Mouse (Mus musculus) heart, embryonic 15.5 days (tissue): ENCODE results near the gene Il27ra. TPM values are rescaled to one million over a fixed set of nuclear protein-coding genes. Genes with fewer than 3 reads are reported as not detected.
"Not testable (repeated sequence)": the region's sequence is repeated elsewhere in the genome, so short reads cannot be mapped to it uniquely, and the experiment has no call there.

Experiments
- ATAC-seq: fragments of 200-750 bp; cut with Nextera tagmentation; replicated peaks from 2 replicates; pipeline ENCODE4 v1.8.0; 2017; ENCODE audit warnings: low read depth, moderate TSS enrichment; ENCODE audit not compliant: insufficient number of reproducible peaks, insufficient read depth, low FRiP score
- H3K27ac ChIP-seq: fragments of 300-500 bp; sonication (generic); 2 replicates; pipeline ENCODE4 v1.5.1; 2015; ENCODE audit warnings: mild to moderate bottlenecking, inconsistent platforms
- H3K27me3 ChIP-seq: fragments of 300-500 bp; sonication (generic); 2 replicates; pipeline ENCODE4 v1.6.1; 2015; ENCODE audit warnings: inconsistent platforms
- H3K36me3 ChIP-seq: fragments of 300-500 bp; sonication (generic); 2 replicates; pipeline ENCODE4 v1.6.1; 2015; ENCODE audit warnings: mild to moderate bottlenecking, inconsistent platforms
- H3K4me1 ChIP-seq: fragments of 300-500 bp; sonication (generic); replicated peaks from 2 replicates; pipeline ENCODE4 v1.6.1; 2015; ENCODE audit warnings: inconsistent platforms
- H3K4me2 ChIP-seq: fragments of 300-500 bp; sonication (generic); 2 replicates; pipeline ENCODE4 v1.6.1; 2015; ENCODE audit warnings: inconsistent platforms, mild to moderate bottlenecking, moderate library complexity
- H3K4me3 ChIP-seq: fragments of 300-500 bp; sonication (generic); 2 replicates; pipeline ENCODE4 v1.5.1; 2015; ENCODE audit warnings: mild to moderate bottlenecking, inconsistent platforms
- H3K9ac ChIP-seq: fragments of 300-500 bp; sonication (generic); 2 replicates; pipeline ENCODE4 v1.6.1; 2015; ENCODE audit warnings: mild to moderate bottlenecking, inconsistent platforms
- H3K9me3 ChIP-seq: fragments of 300-500 bp; sonication (generic); replicated peaks from 2 replicates; pipeline ENCODE4 v1.6.1; 2016; ENCODE audit warnings: inconsistent platforms
- WGBS: fragments of 180-500 bp; shearing (Covaris S2); methylation state at CpG from one replicate; pipeline ENCODE4 v1.1.7; 2015; ENCODE audit warnings: mixed read lengths; 5-methylcytosine and 5-hydroxymethylcytosine counted together
- polyA plus RNA-seq: library from polyadenylated mRNA; unstranded; fragments of >200 nt; fragmentation: Nextera tagmentation; extraction: Ambion mirVana; gene quantifications from 2 replicates; pipeline ENCODE4 v1.2.1, GENCODE M21; 2015

Il27ra gene
- polyA plus RNA-seq, 1 experiment from 2014 or later, result 5.4 TPM

DNA sequence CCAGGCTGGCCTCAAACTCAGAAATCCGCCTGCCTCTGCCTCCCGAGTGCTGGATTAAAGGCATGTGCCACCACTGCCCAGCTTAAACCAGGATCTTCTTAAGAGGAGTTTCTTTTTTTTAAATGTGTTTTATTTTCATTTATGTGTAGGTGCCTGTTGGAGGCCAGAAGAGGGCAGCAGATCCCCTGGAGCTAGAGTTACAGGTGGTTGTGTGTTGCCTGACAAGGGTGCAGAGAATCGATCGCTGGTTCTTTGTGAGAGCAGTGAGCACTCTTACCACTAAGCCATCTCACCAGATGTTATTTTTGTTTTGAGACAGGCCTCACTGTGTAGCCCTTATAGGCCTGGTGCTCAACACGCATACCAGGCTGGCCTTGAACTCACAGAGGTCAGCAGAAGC, 26.6 kb downstream of the Il27ra start:
- Histone ChIP-seq H3K9ac (no peak overlapping the region), H3K36me3 (no peaks in the 10 kb centered on the region), H3K4me2 (no peak overlapping the region), H3K4me3 (no peak overlapping the region), H3K27ac (no peak overlapping the region), H3K27me3 (peaks cover 39% of the 10 kb centered on the region), H3K9me3 (no peaks in the 10 kb centered on the region), H3K4me1 (peaks cover 19% of the 10 kb centered on the region)
- WGBS, result 94% methylated on average over 5 of the region's 5 CpGs
- ATAC-seq, result no peak

DNA sequence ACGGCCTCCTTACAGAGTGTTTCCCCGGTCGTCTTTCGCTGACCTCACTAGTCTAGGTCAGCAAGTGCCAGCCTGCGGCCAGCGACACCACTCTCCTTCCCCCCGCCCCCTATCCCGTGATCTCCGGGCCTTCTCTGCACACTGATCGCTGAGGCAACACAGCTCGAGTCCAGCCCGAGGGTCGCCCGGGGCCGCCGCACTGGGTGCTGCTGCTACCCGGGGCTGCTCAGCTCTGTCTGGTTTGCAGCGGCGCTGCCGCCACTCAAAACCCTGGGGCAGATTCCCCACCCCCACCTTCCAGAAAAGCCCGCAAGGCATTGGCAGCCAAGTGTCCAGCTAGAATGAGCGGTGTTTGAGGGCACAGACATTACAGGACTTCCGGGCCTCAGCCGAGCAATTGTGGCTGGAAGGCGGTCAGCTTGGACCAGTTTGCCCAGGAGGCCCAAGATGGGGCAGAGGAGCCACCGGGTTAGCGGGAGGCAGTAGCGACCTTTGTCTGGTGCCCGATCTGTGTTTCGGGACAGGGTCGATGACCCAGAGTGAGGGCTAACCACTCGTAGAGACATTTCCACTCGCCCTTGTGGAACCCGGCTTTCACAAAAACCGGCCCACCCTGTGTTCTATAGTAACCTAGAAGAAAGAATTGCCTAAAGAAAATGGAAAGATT, 29.8 kb downstream of the Il27ra start:
- peaks cover 28% of the 10 kb centered on the region for H3K4me1 ChIP-seq
- 0 out of 2 replicates have a peak overlapping the region, but pooled peaks have one; percentile 19 for H3K9ac ChIP-seq
- H3K4me3 ChIP-seq, result peak overlapping the region; percentile 62
- H3K27me3 ChIP-seq, result peaks cover 40% of the 10 kb centered on the region
- no peaks in the 10 kb centered on the region for H3K36me3 ChIP-seq
- no peak overlapping the region for H3K27ac ChIP-seq
- no peaks in the 10 kb centered on the region for H3K9me3 ChIP-seq
- peak overlapping the region; percentile 100 for H3K4me2 ChIP-seq
- ATAC-seq, result no peak
- 20% methylated on average over 35 of the region's 35 CpGs for WGBS

DNA sequence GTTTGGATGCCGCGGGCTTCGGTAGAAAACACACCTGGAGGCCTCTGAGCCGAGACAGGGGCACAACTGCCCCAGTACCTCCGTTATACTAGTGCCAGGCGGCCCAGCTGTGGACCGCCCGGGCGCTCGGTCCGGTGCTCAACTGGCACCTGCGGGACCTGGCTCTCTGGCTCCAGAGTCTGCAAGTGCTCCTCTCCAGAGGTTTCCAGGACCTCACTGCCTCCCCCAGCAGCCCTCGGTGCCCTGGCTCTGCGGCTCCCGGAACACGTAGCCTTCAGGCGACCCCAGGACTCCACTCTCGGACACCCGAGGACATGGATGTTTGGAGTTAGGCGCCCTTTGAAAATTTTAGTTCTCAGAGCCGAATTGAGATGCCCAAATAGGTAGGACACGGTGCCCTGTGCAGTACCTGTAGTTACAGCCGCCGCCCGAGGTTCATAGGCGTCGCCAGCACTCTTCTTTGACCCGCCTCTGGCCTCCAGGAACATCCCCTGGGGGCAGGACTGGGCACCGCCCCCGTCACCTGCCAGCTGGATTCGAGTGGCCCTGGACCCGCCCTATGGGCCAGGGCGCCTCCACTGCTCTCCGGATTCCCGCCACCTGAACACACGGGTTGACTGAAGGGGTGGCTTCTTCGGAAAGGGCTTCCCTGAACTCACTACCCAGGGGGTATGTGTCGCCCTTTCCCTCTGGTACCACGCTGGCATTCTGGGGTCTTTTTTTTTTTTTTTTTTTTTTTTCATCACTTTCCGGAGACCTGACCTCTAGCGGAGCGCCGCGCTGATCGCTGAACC, 30.5 kb downstream of the Il27ra start, which contains the start of gene 2210011C24Rik:
Gene 2210011C24Rik, minus strand, starts transcription at position 467 of the 794 bp plus-strand sequence.
- Histone ChIP-seq H3K36me3 (no peaks in the 10 kb centered on the region), H3K4me3 (peak within 1 kb of the TSS; percentile 62), H3K4me1 (peaks cover 28% of the 10 kb centered on the region), H3K9ac (peak within 1 kb of the TSS; percentile 61), H3K27ac (no peak within 1 kb of the TSS), H3K4me2 (peak within 1 kb of the TSS; percentile 100), H3K9me3 (no peaks in the 10 kb centered on the region), H3K27me3 (peaks cover 40% of the 10 kb centered on the region)
- 1% methylated on average over 45 of the region's 45 CpGs for WGBS
- no peak for ATAC-seq

DNA sequence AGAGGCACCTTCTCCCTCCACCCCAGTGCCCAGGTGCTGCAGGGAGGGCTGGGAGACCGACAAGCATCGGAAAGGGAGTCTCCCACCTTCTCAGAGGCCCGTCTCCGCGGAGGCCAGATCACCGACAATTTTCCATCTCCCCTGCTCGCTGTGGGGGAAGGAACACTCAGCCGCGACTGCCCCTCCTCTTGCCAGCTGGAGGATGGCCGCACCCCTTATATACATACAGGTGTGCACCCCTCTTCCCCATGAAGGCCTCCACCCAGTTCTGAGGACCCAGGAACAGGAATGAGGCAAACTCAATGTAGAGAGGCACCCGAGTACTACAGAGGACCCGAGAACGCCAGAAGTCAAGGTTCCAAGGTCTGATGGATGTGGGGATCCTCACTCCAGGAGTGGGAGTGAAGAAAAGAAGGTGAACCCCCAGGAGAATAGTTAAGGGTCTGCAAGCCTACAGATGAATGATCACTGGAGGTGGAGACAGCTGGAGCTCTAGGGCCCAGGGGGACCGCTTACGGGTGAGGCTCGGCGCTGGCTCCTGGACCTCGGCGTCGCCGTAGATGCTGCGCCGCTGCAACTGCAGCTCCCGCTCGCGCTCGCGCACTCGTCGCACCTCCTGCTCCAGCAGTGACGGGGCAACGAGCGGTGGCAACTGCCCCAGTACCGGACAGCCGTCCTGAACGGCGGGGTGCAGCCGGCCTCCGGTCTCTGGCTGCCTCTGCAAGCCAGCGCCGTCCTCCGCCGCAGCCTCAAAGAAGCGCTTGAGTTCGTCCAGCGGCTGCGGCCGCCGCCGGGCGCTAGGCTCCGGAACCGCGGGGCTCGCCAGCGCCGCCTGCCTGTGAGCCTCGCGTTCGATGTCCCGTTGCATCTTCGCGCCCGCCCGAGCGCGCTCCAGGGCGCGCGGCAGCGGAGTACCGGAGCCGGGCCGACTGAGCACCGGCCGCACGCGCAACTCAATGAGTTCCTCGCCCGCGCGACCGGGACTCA, 31.5 kb downstream of the Il27ra start:
- Histone ChIP-seq H3K4me1 (peaks cover 28% of the 10 kb centered on the region), H3K27ac (no peak overlapping the region), H3K9me3 (no peaks in the 10 kb centered on the region), H3K36me3 (no peaks in the 10 kb centered on the region), H3K9ac (peak overlapping the region; percentile 61), H3K4me2 (peak overlapping the region; percentile 100), H3K4me3 (peak overlapping the region; percentile 62), H3K27me3 (peaks cover 40% of the 10 kb centered on the region)
- ATAC-seq, result peak; percentile 40
- WGBS, result 1% methylated on average over 76 of the region's 83 CpGs

DNA sequence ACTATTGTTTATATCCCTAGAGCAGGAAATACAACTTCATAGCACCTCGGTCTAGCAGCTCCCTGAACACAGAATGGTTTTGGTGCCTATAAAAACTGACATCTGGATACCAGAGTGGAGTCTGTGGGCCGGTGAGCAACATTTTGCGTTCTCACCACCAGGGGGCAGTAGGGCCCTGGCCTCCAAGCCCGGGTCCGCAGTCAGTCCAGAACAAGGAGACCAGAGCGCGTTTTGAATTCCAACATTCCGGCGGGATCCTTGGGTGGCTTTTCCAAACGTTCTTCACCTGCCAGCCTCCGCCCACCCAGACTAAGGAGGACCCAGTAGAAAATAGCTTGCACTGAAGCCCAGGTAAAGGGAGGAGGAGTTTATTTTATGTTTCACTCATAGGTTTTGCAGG, 32.5 kb downstream of the Il27ra start:
- no peak overlapping the region for H3K27ac ChIP-seq
- no peak overlapping the region for H3K9ac ChIP-seq
- H3K36me3 ChIP-seq, result no peaks in the 10 kb centered on the region
- H3K4me2 ChIP-seq, result no peak overlapping the region
- no peak overlapping the region; the same call in 1 of the 2 replicates for H3K4me3 ChIP-seq
- H3K9me3 ChIP-seq, result no peaks in the 10 kb centered on the region
- H3K27me3 ChIP-seq, result peaks cover 40% of the 10 kb centered on the region
- H3K4me1 ChIP-seq, result peaks cover 32% of the 10 kb centered on the region
- ATAC-seq, result no peak
- WGBS, result 2% methylated on average over 11 of the region's 11 CpGs

DNA sequence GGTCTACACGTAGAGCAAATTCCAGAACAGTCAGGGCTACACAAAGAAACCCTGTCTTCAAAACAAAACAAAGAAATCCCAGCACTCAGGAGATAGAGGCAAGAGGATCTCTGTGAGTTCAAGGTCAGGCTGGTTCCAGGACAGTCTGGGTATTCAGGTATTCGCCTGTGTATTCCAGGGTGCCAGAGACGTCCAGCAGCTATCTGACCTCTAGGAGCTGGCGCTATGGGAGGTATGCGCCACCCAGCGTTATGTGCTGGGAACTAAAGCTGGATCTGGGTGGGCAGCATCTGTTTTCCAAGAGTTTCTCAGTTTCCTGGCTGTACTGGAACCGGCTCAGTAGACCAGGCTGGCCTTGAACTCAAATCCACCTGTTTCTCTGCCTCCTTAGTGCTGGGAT, 34.0 kb downstream of the Il27ra start:
- WGBS, result 38% methylated on average over 7 of the region's 7 CpGs
- no peak for ATAC-seq
- Histone ChIP-seq H3K4me1 (peaks cover 42% of the 10 kb centered on the region), H3K27me3 (peaks cover 35% of the 10 kb centered on the region), H3K9ac (no peak overlapping the region), H3K4me3 (no peak overlapping the region), H3K36me3 (no peaks in the 10 kb centered on the region), H3K9me3 (no peaks in the 10 kb centered on the region), H3K4me2 (no peak overlapping the region), H3K27ac (no peak overlapping the region)

DNA sequence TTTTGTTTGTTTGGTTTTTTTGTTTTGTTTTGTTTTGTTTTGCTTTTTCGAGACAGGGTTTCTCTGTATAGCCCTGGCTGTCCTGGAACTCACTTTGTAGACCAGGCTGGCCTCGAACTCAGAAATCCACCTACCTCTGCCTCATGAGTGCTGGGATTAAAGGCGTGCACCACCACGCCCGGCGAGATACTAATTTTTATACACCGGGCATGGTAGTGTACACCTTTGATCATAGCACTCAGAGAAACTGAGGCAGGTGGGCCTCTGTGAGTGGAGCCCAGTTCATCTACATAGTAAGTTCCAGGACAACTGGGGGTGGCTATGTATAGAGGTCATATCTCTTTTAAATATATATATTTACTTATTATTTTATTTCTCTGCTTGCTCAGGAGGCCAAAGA, 36.9 kb downstream of the Il27ra start:
- not testable (repeated sequence) for H3K4me2 ChIP-seq, H3K36me3 ChIP-seq, H3K27ac ChIP-seq, ATAC-seq, H3K27me3 ChIP-seq, H3K9me3 ChIP-seq, H3K4me3 ChIP-seq, H3K9ac ChIP-seq
- peaks cover 37% of the 10 kb centered on the region for H3K4me1 ChIP-seq
- WGBS, result 96% methylated on average over 7 of the region's 7 CpGs

DNA sequence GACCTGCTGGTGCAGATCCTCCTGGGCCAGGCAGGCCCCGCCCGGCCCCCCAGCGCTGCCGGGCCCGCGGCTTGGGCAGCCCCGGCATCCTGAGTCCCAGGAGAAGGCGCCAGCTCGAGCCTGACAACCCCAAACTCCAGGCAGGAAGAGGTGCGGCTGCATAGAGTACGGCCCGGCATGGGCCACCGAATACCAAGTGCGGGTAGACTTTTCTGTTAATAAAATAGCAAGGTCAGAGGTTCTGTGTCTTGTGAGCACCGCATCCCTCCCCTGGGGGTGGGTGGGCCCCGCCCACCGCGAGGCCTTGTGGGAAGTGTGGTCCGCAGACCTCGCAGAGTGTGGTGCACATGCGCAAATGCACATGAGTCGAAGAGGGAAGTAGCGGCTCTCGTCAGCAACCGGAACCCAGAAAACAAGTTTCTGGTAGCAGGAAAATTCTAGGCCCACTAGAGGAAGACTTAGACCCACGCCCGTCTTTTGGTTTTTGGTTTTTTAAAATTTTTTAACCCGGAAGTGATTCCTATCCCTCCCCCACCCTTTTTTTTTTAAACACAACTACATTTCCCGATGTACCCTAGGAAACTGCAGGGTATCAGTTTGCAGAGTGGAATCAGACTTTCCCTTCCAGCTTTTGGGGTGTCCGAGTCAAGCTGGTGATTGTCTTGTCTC, 37.7 kb downstream of the Il27ra start:
- H3K4me3 ChIP-seq, result peak overlapping the region; percentile 77
- ATAC-seq, result peak; percentile 86
- peak overlapping the region; percentile 93 for H3K4me2 ChIP-seq
- no peaks in the 10 kb centered on the region for H3K27me3 ChIP-seq
- H3K27ac ChIP-seq, result peak overlapping the region; percentile 80
- no peaks in the 10 kb centered on the region for H3K9me3 ChIP-seq
- under 1% methylated on average over 30 of the region's 30 CpGs for WGBS
- peak overlapping the region; percentile 80 for H3K9ac ChIP-seq
- H3K36me3 ChIP-seq, result no peaks in the 10 kb centered on the region; the same call in none of the 2 replicates
- peaks cover 35% of the 10 kb centered on the region for H3K4me1 ChIP-seq

DNA sequence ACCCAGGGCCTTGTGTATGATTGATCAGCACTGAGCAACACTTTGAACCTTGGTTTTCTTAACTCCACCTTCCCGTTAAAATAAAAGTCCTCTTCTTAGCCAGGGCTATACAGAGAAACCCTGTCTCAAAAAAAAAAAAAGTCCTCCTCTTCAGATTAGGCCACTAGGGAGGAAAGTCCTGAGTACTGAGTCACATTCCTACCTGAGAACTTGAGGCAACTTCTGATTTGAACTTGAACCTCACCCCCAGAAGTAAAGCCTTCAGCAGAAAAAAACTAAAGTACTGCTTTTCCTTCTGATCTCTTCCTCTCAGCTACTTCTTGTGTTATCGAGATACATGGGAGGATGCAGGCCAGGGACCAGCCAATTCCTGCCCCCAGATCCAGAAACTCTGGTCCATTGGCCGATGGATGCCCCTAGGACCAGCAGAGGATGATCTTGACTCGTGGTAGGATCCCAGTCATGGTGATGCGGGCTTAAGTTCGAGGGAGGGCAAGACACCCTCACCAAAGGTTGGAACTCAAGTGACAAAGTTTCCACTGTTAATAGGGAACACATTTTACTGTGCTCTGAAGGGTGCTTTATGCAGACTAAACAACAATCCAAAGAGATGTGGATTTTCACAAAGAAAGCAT, 38.7 kb downstream of the Il27ra start:
- Histone ChIP-seq H3K36me3 (no peaks in the 10 kb centered on the region; the same call in none of the 2 replicates), H3K27me3 (no peaks in the 10 kb centered on the region), H3K4me2 (peak overlapping the region; percentile 93), H3K9ac (peak overlapping the region; percentile 80; the same call in 1 of the 2 replicates), H3K9me3 (no peaks in the 10 kb centered on the region), H3K4me3 (peak overlapping the region; percentile 77), H3K27ac (no peak overlapping the region), H3K4me1 (peaks cover 43% of the 10 kb centered on the region)
- ATAC-seq, result no peak
- whole genome bisulfite sequencing, result 68% methylated on average over 6 of the region's 6 CpGs

DNA sequence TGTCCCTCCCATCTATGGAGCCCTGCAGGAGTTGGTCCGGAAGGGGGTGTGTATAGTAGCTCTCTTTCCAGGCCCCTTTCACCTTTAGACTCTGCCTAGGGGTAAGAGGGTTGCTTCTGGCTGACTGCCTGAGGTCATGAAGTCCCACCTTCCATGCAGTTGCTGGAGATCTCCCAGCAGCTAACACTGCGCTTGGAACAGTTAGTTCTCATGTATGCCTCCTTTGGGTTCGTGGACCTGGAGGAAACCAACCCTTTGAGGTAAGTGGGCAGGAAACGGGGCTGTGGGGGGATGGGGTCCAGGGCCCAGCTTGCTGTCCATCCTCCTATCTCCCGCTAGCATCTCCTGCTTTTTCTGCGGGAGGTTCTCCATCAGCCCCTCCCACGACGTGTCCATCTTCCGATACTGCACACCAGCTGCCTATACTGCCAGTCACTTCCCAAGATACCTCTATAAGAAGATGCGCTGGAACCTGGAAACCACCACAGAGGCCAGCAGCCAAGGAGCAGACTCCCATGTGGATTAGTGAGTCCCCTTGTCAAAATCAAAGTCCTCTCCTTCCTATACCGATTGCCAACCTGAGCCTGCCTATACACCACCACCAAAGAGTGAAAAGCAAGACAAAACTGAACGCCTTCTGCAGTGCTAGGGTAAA, 39.3 kb downstream of the Il27ra start:
- peaks cover 47% of the 10 kb centered on the region for H3K4me1 ChIP-seq
- no peaks in the 10 kb centered on the region; the same call in none of the 2 replicates for H3K36me3 ChIP-seq
- no peak overlapping the region for H3K4me3 ChIP-seq
- H3K27ac ChIP-seq, result no peak overlapping the region
- WGBS, result 69% methylated on average over 12 of the region's 12 CpGs
- no peak for ATAC-seq
- H3K4me2 ChIP-seq, result no peak overlapping the region
- H3K9me3 ChIP-seq, result no peaks in the 10 kb centered on the region
- no peaks in the 10 kb centered on the region for H3K27me3 ChIP-seq
- H3K9ac ChIP-seq, result no peak overlapping the region
